Mouse (Mus musculus): ENCODE results near the gene Gna11.
A peak's percentile ranks its signal among the peaks of the same experiment; 100 is the strongest.

Gene Gna11

GRCm38 (mm10) chr10:81545161-81545747, at the start of gene Gna11:
Gene Gna11, minus strand, starts transcription at chr10:81545190.
- peak; percentile 100 for DNase-seq

DNA sequence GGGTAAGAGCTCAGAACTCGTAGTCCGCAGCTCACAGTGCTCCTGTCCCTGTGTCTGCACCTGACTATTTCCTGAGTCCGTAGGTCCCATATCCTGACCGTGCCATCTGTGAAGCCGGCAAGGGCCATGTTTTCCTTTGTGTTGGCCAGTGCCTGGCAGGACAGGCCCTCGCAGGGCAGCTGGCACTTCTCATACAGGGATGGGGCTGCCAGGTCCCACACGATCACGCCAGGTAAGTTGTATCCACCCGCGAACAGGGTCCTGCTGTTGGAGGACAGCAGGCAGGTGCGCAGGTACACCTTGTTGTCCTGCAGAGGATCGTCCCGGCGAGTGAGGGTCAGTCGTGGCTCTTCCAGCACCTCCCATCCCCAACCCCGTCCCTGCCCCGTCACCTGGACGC, 48.9 kb upstream of the Gna11 start:
- no peak for DNase-seq

- DNase-seq = no peak
These were observed 48.2 kb upstream of the Gna11 start for GRCm38 (mm10) chr10:81593223-81593622.

- DNase-seq = no peak
These were observed 47.6 kb upstream of the Gna11 start for GRCm38 (mm10) chr10:81592631-81593030.

- no peak for DNase-seq
These were observed 46.9 kb upstream of the Gna11 start for GRCm38 (mm10) chr10:81591846-81592245.

DNA sequence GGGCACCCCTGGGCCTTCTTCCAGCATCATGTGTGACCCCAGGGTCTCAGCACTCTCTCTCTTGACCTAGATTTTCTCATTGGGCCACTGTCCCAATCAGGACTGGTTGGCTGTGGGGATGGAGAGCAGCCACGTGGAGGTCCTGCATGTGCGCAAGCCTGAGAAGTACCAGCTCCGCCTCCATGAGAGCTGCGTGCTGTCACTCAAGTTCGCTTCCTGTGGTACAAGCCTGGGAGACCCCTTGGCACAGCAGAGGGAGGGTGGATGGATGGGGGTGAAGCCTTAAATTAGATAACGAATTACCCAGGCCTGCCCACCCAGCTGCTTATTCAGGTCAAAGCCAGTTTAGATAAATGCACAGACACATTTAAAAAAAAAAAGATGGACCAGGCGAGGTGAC, 43.7 kb upstream of the Gna11 start:
- no peak for DNase-seq

GRCm38 (mm10) chr10:81583347-81583746, 38.4 kb upstream of the Gna11 start:
- DNase-seq = no peak

DNA sequence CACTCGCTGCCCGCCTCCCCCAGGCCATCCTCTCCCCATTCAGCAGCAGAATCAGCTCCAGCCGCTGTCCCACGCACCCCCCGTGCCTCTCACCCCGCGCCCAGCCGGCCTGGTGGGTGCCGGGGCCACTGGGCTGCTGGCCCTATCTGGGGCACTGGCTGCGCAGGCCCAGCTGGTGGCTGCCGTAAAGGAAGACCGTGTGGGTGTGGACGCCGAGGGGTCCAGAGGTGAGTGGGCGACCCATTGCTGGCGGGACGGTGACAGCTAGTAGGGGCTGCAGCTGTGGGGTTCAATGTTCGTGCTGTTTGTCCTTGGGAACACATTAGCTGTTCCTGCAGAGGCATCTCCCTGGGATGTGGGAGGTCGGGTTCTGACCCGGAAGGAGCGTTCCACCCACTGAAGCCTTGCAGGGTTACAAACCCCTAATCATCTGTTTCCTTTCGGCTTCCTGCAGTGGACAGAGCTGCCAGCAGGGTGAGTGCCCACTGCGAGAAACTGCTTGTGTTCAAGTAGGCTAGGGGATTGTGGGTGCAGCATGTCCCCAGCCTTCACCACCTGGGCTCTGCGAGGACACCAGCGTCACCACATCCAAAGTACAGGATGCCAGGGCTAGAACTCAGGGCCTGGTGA, 35.6 kb upstream of the Gna11 start:
- no peak for DNase-seq

GRCm38 (mm10) chr10:81579967-81580366, 35.0 kb upstream of the Gna11 start:
- no peak for DNase-seq

GRCm38 (mm10) chr10:81575695-81576094, 30.7 kb upstream of the Gna11 start:
- DNase-seq = peak; percentile 58

DNA sequence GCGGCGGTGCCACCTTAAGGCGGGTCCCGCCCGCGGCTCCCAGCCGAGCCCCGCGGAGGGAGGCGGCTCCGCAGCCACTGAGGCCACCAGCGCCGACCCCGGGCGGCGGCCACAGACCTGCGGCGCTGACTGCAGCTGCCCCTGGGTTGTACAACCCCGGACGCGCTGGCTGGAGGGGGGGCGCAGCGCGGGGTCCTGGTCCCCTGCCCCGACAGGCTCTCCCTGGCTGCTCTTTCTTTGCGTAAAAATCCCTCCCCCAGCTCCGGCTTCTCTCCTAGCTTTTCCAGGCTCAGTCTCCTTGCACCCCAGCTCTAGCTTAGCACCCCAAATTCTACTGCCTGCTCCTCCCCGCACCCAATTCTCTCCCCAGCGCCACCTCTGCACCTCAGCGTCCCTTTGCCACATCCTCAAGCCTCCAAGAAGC, 30.2 kb upstream of the Gna11 start:
- DNase-seq = peak; percentile 59

- DNase-seq = no peak
These were observed 29.4 kb upstream of the Gna11 start, which contains the start of gene Tle2 for GRCm38 (mm10) chr10:81574081-81575056. Gene Tle2, plus strand, starts transcription at chr10:81574561.

DNA sequence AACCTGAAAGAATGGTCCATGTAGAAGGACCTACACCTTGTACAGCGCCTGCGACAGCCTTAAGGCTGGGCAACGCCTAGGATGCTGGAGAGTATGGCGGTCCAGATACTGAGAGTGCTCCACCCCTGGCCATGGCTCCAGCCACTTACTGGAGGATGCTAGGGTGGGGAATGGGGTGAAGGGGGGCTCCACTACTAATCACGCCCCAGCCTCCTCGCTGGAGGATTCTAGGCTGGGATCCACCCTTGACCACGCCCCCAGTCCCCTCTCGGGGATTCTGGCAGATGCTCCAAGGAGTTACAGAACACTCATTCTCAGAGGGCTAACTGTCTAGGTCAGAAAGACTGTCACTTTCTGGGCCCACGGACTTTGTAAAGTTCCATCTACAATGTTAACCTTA, 28.0 kb upstream of the Gna11 start:
- DNase-seq = peak; percentile 87

GRCm38 (mm10) chr10:81572133-81572671, 27.2 kb upstream of the Gna11 start:
- DNase-seq = no peak

DNA sequence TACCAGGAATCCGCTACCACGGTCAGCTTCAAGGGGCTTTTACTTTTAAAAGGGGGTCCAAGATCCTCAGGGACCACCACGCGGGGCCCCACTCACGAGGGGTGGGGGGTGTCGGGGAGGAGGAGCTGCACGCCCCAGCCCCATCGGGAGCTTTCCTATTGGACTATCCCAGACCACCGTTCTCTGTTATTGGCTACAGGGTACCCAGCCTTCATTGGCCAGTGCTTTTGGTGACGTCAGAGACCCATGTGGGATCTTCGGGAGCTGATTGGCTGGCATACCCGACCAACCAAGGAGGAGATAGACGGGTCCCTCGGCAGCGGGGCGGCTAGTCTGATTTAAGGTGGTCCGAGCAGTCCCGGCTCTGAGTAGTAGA, 26.5 kb upstream of the Gna11 start:
- DNase-seq = peak; percentile 95

GRCm38 (mm10) chr10:81570831-81571500, 26.0 kb upstream of the Gna11 start:
- DNase-seq = peak; percentile 93

DNA sequence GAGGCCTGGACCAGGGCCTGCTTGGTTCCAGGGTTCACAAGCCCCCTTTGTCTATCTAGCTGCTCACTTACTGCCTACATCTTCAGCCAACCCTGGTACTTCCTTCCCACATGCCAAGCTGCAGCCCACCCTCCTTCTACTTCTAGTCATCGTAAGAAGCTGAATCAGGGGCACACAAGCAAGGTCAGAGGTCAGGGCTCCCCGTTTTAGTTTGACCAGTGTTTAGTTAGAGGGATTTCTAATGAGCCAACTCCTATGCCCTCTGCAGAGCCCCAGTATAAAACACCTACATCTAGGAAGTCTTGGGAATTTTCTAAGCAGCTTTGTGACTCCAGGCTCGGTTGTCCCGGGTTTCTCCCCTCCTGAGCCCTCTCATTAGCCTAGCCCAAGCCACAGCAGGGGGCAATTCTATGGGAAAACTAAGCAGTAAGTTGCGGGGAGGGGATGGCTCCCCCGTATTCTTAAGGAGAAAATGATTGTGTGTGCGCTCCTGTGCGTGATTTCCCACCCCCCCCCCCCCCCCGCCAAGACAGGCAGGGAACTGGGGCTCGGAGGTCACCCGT, 25.3 kb upstream of the Gna11 start:
- no peak for DNase-seq

- DNase-seq = no peak
These were observed 24.7 kb upstream of the Gna11 start for GRCm38 (mm10) chr10:81569507-81570237.

DNA sequence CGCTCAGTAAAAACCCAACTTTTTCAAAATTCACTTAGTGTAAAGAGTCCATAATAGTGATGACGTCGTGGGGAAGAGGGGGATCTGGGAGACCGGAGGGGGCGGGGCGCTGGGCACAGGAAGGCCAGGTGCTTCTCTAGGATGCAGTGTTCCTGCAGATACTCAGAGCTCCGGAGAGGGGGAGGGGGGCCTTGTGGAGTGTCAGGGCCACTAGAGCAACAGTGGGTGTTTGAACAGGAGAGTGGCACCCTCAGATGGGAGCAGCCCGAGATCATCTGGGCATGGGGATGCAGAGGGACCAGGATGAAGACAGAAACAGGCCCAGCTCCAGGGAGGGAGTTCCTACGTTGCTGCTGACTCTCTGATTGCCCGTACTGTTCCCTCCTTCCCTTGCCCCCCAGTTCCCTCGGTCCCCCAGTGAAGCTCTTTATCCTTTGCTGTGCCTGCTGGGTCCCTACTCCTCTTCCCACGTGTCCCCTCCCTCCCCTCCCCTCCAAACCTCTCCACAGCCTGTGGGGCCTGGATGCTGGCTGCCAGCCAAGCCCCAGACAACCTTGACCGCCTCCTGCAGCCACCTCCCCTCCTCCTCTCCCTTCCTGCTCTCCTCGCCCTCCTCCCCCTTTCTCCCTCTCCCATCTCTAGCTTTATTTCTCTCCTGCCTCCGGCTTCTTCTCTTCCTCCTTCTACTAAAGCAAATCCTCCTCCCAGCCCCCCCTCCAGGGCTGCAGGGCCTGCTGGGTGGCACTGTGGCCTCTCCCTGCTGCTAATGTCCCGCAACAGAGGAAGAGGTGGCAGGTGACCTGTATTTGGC, 23.6 kb upstream of the Gna11 start:
- peak; percentile 69 for DNase-seq
